Mouse (Mus musculus) liver, embryonic 12.5 days (tissue): ENCODE measurements around the gene Baiap3. TPM values are rescaled to one million over a fixed set of nuclear protein-coding genes. Genes with fewer than 3 reads are reported as not detected.

ENCODE experiments used
- ATAC-seq: fragments of 200-750 bp; cut with Nextera tagmentation; 2 replicates; pipeline ENCODE4 v1.8.0; 2017; ENCODE audit warnings: moderate number of reproducible peaks, mild to moderate bottlenecking, moderate library complexity
- H3K27ac ChIP-seq: fragments of 300-500 bp; sonication (generic); 2 replicates; pipeline ENCODE4 v1.5.1; 2016; ENCODE audit warnings: mild to moderate bottlenecking
- H3K27me3 ChIP-seq: fragments of 300-500 bp; sonication (generic); replicated peaks from 2 replicates; pipeline ENCODE4 v1.6.1; 2016; ENCODE audit warnings: mild to moderate bottlenecking, moderate library complexity
- H3K36me3 ChIP-seq: fragments of 300-500 bp; sonication (generic); 2 replicates; pipeline ENCODE4 v1.6.1; 2016; ENCODE audit warnings: mild to moderate bottlenecking, moderate library complexity
- H3K4me1 ChIP-seq: fragments of 300-500 bp; sonication (generic); 2 replicates; pipeline ENCODE4 v1.6.1; 2016
- H3K4me2 ChIP-seq: fragments of 300-500 bp; sonication (generic); 2 replicates; pipeline ENCODE4 v1.6.1; 2016; ENCODE audit warnings: mild to moderate bottlenecking, moderate library complexity
- H3K4me3 ChIP-seq: fragments of 300-500 bp; sonication (generic); 2 replicates; pipeline ENCODE4 v1.5.1; 2016; ENCODE audit warnings: mild to moderate bottlenecking, moderate library complexity
- H3K9ac ChIP-seq: fragments of 300-500 bp; sonication (generic); 2 replicates; pipeline ENCODE4 v1.6.1; 2016; ENCODE audit warnings: mild to moderate bottlenecking, moderate library complexity
- H3K9me3 ChIP-seq: fragments of 300-500 bp; sonication (generic); replicated peaks from 2 replicates; pipeline ENCODE4 v1.6.1; 2016; ENCODE audit warnings: mild to moderate bottlenecking, moderate library complexity
- WGBS: fragments of 180-500 bp; shearing (Covaris S2); methylation state at CpG from one replicate; pipeline ENCODE4 v1.1.7; 2016; ENCODE audit not compliant: insufficient replicate concordance; 5-methylcytosine and 5-hydroxymethylcytosine counted together
- polyA plus RNA-seq: library from polyadenylated mRNA; unstranded; fragments of >200 nt; fragmentation: Nextera tagmentation; extraction: Ambion mirVana; gene quantifications from 2 replicates; pipeline ENCODE4 v1.2.1, GENCODE M21; 2016

Baiap3 gene
- polyA plus RNA-seq, 1 experiment from 2014 or later = 0.30 TPM

DNA sequence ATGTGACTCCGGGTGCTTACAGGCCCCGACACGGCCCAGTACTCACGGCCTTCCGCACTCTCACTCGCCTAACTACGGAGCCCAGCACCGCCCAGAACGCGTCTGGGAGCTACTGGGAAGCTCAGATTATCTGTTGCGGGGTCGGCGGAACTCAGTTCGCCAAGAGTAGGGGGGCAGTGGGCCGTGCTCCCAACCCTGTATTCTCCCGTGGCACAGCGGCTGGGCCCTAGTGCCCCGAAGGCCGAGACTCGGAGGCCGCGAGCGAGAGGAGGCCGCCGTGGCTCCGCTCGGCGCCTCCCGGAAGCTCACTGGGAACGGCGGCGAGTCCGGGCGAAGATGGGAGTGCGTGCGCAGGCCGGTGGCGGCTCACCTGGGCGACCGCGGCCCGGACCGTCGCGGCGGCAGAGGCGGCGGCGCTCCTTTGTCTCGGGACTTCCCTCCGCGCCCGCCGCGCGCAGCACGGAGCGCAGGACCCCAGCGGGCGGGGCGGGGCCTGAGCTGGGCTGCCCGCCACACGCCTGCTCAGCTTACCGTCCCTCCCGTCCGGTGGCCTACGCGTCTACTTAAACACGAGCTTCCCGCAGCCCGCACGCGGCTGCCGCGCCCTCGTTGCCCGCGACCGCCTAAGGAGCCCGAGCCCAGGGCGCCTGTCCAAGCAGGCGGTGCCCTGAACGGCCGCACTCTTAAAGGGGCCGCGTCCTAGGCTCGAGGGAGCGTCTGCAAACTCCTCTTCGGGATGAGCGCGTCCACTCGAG, 17.0 kb upstream of the Baiap3 start:
- Histone ChIP-seq H3K4me2 (peak overlapping the region; percentile 92), H3K27me3 (peaks cover 7% of the 10 kb centered on the region), H3K4me3 (peak overlapping the region; percentile 98), H3K36me3 (peaks cover 40% of the 10 kb centered on the region), H3K9me3 (no peaks in the 10 kb centered on the region), H3K9ac (peak overlapping the region; percentile 98), H3K27ac (peak overlapping the region; percentile 94), H3K4me1 (peaks cover 45% of the 10 kb centered on the region)
- WGBS = under 1% methylated on average over 92 of the region's 92 CpGs
- peak; percentile 86 for ATAC-seq

DNA sequence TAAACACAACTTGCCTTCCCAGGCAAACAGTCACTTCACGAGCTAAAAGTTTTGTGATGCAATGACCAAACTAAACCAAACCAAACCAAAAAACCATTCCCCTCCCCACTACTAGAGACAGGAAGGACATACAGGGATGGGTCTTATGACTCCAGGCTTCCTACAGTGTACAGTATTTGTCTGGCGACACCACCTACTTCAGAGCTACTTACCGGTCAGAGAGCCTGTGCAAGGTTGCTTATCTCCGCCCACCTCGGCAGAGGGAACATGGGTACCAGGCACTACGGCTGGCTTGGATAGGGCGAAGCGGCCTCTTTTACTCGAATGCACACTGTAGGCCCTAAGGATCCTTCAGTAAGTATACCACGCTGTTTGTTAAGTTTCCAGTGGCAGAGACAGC, 16.2 kb upstream of the Baiap3 start:
- WGBS = under 1% methylated on average over 10 of the region's 10 CpGs
- peak; percentile 57 for ATAC-seq
- Histone ChIP-seq H3K4me2 (peak overlapping the region; percentile 92), H3K9ac (peak overlapping the region; percentile 98), H3K9me3 (no peaks in the 10 kb centered on the region), H3K4me3 (peak overlapping the region; percentile 98), H3K27ac (peak overlapping the region; percentile 94), H3K36me3 (peaks cover 48% of the 10 kb centered on the region), H3K4me1 (peaks cover 45% of the 10 kb centered on the region), H3K27me3 (no peaks in the 10 kb centered on the region)

DNA sequence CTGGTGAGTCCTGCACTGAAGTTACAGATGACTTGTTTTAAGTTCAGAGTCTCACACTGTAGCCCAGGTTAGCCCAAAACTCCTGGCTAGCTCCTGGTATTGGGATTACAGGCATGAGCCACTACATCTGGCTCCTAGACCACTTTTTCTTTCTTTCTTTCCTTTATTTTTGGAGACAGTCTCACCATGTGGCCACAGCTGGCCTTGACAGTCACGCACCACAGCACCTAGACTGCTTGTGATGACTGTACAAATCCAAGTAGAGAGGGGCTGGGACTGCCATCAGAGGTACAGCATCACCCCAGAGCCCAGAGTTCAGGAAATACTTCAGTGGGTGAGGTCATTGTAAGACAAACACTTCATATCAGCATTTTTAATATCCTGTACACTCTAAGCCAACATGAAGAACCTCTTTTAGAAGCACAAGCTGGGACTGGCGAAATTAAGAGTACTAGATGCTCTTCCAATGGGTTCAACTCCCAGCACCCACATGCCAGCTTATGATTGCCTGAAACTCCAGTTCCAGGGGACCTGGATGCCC, 14.7 kb upstream of the Baiap3 start:
- ATAC-seq = no peak
- Histone ChIP-seq H3K27ac (peak overlapping the region; percentile 18; the same call in 1 of the 2 replicates), H3K9ac (peak overlapping the region; percentile 98)

DNA sequence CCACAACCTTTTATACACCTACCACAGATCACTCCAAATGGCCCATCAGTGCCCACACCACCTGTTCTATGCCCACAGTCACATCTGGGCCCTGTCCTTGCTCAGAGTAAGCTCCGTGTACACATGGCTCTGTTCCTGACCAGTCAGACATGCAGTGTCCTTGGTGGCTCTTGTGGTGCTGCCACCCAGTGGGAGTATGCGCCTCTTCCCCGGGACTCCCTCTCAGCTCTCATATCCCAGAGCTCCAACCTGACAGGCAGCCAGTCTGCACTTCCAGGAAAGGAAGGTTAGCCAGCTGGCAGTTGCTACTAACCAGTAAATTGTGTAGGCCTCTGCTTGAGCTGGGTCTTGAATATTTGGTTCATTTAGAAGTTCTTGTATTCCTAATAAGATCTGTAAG, 8.3 kb upstream of the Baiap3 start:
- ATAC-seq = no peak
- H3K27ac ChIP-seq = no peak overlapping the region
- H3K9ac ChIP-seq = no peak overlapping the region
- 82% methylated on average over 3 of the region's 3 CpGs for WGBS
- H3K36me3 ChIP-seq = peaks cover 84% of the 10 kb centered on the region
- no peaks in the 10 kb centered on the region for H3K9me3 ChIP-seq
- H3K4me1 ChIP-seq = peaks cover under 1% of the 10 kb centered on the region; the same call in 1 of the 2 replicates
- no peaks in the 10 kb centered on the region for H3K27me3 ChIP-seq
- no peak overlapping the region for H3K4me3 ChIP-seq
- no peak overlapping the region for H3K4me2 ChIP-seq

More for the DNA sequence above, 14.7 kb upstream of the Baiap3 start:
- peaks cover 62% of the 10 kb centered on the region for H3K36me3 ChIP-seq
- H3K4me1 ChIP-seq = peaks cover 45% of the 10 kb centered on the region
- peak overlapping the region; percentile 92 for H3K4me2 ChIP-seq
- no peaks in the 10 kb centered on the region for H3K27me3 ChIP-seq
- WGBS = 82% methylated on average over 2 of the region's 2 CpGs
- H3K4me3 ChIP-seq = peak overlapping the region; percentile 98
- no peaks in the 10 kb centered on the region for H3K9me3 ChIP-seq

DNA sequence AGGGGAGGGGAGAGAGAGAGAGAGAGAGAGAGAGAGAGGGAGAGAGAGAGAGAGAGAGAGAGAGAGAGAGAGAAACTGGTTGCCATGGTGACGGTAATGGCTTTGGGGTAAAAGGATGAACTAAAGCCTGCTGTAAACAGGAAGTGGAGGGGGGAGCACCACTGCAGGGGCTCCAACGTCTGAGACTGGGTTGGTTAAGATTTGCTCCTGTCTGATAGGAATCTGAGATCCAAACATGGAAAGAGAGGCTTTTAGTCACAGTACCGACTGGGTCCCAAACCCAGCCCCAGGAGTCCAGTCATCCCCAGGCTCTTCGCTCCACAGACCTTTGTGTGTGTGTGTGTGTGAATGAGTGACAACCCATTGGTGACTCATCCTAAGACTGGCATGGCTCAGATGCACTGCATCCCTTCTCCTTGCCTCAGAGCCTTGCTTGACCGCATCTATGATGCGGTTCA, 1.7 kb upstream of the Baiap3 start:
- WGBS = 46% methylated on average over 6 of the region's 6 CpGs
- H3K4me1 ChIP-seq = peaks cover 12% of the 10 kb centered on the region
- no peaks in the 10 kb centered on the region for H3K9me3 ChIP-seq
- H3K4me3 ChIP-seq = no peak overlapping the region
- ATAC-seq = no peak
- H3K4me2 ChIP-seq = no peak overlapping the region
- H3K36me3 ChIP-seq = peaks cover 27% of the 10 kb centered on the region
- H3K9ac ChIP-seq = no peak overlapping the region
- no peak overlapping the region; the same call in 1 of the 2 replicates for H3K27ac ChIP-seq
- peaks cover 54% of the 10 kb centered on the region for H3K27me3 ChIP-seq

DNA sequence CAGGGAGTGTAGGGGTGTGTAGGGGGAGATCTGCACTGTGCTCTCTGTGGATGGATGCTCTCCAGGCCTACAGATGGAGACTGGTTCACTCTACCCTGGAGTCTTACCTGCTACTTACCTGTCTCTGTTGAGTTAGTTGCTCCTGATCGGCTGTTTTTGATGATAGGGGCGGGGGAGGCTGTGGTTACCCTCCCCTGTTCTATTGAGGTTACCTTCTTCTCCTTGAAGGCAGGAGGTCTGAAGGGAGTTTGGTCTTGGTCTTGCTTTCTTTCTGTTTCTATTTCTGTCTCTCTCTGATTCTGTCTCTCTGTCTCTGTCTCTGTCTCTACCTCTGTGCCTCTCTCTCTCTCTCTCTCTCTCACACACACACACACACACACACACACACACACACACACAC, 1.1 kb downstream of the Baiap3 start:
- Histone ChIP-seq H3K27ac (no peak overlapping the region), H3K27me3 (peaks cover 80% of the 10 kb centered on the region), H3K4me1 (peaks cover 12% of the 10 kb centered on the region), H3K36me3 (peaks cover 16% of the 10 kb centered on the region), H3K9me3 (no peaks in the 10 kb centered on the region), H3K9ac (no peak overlapping the region), H3K4me2 (peak overlapping the region; percentile 65), H3K4me3 (peak overlapping the region; percentile 42; the same call in 1 of the 2 replicates)
- WGBS = 44% methylated on average over 2 of the region's 2 CpGs
- ATAC-seq = no peak

DNA sequence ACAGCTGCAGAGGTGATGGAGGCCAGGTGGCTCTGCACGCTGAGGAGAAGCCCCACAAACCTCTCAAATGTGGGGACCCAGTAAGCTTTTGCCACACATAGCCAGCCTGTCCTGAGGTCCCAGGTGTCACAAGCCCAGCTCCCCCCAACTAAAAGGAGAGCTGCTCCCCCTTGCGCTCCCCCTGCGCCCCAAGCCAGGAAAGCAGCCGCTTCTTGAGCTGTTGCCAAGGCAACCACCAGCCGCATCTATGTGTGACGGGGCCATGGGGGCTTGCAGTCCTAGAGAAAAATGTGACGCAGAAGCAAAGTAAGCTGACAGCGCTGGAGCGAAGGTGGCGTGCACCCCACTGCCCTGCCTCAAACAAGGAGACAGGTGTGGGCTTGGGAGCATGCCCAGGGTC, 2.4 kb downstream of the Baiap3 start:
- no peak for ATAC-seq
- Histone ChIP-seq H3K36me3 (peaks cover 2% of the 10 kb centered on the region), H3K9me3 (no peaks in the 10 kb centered on the region), H3K4me3 (no peak overlapping the region), H3K4me2 (no peak overlapping the region), H3K9ac (no peak overlapping the region), H3K27me3 (peaks cover 87% of the 10 kb centered on the region), H3K4me1 (peaks cover 12% of the 10 kb centered on the region), H3K27ac (no peak overlapping the region)
- WGBS = 49% methylated on average over 10 of the region's 10 CpGs

DNA sequence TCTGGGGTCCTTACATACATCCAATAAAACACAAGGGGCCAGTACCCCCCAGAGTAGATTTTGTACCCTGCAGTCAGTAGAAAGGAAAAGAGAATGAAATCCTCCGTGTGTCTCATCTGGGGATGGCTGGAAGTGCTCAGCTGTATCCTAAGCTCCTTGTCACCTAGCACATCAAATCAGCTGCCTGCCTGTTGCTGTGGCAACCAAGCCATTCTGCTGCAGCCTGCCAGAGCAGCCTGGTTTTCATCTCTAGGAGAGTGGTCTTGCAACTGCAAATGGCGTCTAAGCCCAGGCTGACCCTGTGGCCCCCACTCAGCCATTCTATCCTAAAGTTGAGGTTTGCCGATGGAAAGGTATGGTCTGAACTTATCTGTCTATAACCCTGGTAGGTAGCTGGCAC, 3.5 kb downstream of the Baiap3 start:
- Histone ChIP-seq H3K9ac (no peak overlapping the region), H3K4me2 (no peak overlapping the region), H3K4me3 (no peak overlapping the region), H3K27me3 (peaks cover 92% of the 10 kb centered on the region), H3K27ac (no peak overlapping the region), H3K36me3 (no peaks in the 10 kb centered on the region), H3K9me3 (no peaks in the 10 kb centered on the region), H3K4me1 (peaks cover 12% of the 10 kb centered on the region)
- 45% methylated on average over 3 of the region's 3 CpGs for WGBS
- no peak for ATAC-seq

DNA sequence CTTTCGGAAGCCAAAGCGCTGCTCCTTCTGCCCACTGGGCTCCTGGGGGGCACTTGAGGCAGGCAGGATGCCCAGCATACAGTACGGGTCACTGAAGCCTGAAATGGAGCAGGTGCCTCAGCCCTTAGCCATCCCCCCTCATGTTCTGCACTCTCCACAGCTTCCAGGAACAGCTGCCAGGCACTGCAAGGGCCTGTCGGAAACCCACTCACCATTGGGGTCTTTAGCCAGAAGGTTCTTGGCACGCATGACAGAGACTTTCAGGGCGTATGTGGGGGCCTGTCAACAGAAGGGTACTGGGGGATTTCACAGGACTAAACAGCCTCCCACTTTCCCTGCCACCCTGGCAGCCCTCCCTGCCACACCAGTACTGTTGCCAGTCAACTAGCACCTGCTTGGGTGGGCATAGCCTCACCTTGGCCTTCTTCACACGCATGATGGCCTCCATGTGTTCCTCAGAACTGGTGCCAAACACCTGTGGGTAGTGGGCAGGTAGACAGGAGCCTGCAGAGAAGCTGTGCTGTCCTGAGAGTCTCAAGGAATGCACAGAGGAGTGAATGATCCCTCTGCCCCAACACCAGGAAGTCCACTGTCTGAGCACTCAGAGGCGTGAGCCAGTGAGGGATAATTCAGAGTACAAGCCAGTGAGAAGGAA, 5.9 kb downstream of the Baiap3 start:
- 68% methylated on average over 8 of the region's 8 CpGs for WGBS
- ATAC-seq = no peak
- H3K27me3 ChIP-seq = peaks cover 78% of the 10 kb centered on the region

DNA sequence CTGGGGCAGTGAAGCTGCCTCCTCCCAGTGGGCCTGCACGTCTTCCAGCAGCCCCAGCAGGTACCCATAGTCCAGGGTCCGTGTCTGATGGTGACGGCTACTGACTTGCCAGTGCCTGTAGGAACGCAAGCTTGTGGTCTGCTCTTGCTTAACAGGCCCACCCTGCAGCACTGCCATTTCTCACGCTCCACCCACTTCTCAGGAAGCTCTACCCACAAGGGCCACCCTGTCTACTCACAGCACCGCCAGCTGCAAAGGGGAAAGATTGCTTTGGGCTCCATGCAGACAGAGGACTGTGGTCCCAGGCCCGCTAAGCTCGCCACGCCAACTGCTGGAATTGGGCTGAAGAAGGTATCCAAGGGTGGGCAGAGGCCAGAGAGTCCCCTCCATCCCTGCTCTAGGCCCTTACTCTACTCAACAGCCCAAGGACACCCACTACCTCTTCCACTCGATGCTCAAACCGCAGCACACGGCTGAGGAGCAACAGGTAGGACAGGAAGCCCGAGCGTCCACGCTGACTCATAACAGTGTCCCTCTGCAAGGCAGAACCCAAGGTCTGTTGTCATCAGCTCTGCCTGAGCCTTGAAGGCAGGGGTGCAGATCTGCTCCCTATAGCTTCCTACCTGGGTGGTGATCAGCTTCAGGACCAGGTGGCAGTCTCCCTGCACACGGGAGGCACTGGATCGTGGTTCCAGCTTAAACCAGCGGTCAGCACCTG, 8.0 kb downstream of the Baiap3 start:
- Histone ChIP-seq H3K27me3 (peaks cover 57% of the 10 kb centered on the region), H3K9ac (no peak overlapping the region), H3K27ac (no peak overlapping the region), H3K36me3 (peaks cover 18% of the 10 kb centered on the region), H3K4me3 (no peak overlapping the region), H3K4me2 (no peak overlapping the region), H3K9me3 (no peaks in the 10 kb centered on the region), H3K4me1 (no peaks in the 10 kb centered on the region)
- WGBS = 48% methylated on average over 18 of the region's 18 CpGs
- ATAC-seq = no peak

More for the DNA sequence above, 5.9 kb downstream of the Baiap3 start:
- Histone ChIP-seq H3K9ac (no peak overlapping the region), H3K36me3 (no peaks in the 10 kb centered on the region), H3K9me3 (no peaks in the 10 kb centered on the region), H3K4me1 (peaks cover 1% of the 10 kb centered on the region), H3K4me2 (no peak overlapping the region), H3K27ac (no peak overlapping the region), H3K4me3 (no peak overlapping the region)

DNA sequence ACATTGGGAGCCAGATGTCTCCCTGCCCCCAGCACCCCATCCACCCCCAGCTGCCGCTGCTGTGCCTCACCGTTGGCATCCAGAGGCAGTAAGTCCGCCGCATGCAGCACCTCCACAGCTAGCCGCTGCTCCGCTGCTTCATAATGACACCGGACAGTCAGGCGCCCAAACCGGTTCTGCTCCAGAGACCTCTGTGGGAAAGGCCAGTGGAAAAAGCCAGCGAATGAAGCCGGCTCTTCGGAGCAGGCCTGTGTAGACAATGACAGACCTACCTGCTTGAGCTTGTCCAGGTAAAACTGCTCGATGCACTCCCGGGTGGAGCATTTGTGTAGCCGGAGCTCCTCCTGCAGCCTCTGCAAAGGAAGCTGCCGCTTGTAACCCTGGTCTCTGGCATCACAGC, 11.9 kb downstream of the Baiap3 start:
- H3K27me3 ChIP-seq = peaks cover 25% of the 10 kb centered on the region; the same call in 1 of the 2 replicates
- no peak overlapping the region for H3K9ac ChIP-seq
- no peak overlapping the region for H3K4me2 ChIP-seq
- peaks cover 20% of the 10 kb centered on the region for H3K4me1 ChIP-seq
- WGBS = 89% methylated on average over 16 of the region's 16 CpGs
- H3K4me3 ChIP-seq = no peak overlapping the region
- ATAC-seq = no peak
- H3K9me3 ChIP-seq = no peaks in the 10 kb centered on the region
- H3K36me3 ChIP-seq = peaks cover 35% of the 10 kb centered on the region
- H3K27ac ChIP-seq = no peak overlapping the region
